Mouse (Mus musculus): ENCODE data around the gene Vmn2r23.

The Vmn2r23 gene

DNA sequence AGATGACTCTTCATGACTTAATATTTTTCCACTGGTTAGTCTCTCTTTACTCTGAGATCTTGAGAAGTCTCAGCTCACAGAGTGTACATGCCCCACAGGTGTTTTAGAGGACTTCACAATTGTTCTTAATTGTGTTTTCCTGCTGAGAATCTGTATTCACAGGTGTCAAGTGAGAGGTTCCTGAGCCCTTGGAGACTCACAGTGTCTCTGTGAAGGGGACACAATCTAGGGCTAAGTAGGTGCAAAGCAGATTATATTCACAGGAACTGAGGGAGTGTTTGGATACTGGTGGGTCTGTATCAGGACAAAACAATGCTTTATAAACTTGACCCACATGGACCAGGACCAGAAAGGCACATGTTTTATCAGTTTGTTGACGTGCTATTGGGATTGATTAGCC, at the start of gene Vmn2r23:
Vmn2r23 (plus strand) TSS at position 301 of the 400 bp plus-strand sequence.
- no peak for DNase-seq (ENCODE audit: low read depth, low spot score)

DNA sequence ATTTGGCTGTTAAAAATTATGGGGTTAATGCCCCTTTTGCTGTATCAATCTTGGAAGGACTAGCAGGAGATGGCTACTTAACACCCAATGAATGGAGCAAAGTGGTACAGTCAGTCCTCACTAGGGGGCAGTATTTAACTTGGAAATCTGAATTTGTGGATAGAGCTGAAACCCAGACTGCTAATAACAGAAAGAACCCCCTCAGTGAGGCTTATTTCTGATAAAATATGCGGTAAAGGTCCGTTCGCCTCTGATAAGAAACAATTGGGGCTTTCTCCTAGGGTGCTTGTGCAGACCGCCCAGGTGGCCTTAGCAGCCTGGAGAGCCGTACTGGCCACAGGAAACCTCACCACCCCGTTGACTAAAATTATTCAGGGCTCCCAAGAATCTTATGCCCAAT, 45.4 kb upstream of the Vmn2r23 start:
- peak; percentile 60 for DNase-seq (ENCODE audit: low read depth, low spot score)

DNA sequence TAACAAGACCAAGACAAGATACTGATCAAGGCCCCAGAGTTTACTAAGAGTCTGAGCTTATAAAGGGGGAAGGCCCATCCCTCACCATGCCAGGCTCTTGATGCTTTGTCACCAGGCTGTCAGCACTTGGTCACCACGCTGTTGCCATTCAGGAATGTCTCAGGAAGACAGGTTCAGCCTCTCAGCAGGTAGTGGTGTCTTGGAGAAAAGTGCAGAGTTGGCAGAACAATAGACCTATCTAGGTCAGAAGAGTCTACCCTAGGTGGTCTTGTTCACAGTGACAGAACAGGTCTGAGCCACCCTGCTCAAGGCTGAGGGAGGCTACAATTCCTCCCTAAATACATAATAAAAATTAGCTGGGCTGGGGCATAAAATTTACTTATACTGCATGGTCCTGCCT, 5.8 kb upstream of the Vmn2r23 start:
- DNase-seq (ENCODE audit: low read depth, low spot score) = peak; percentile 83

DNA sequence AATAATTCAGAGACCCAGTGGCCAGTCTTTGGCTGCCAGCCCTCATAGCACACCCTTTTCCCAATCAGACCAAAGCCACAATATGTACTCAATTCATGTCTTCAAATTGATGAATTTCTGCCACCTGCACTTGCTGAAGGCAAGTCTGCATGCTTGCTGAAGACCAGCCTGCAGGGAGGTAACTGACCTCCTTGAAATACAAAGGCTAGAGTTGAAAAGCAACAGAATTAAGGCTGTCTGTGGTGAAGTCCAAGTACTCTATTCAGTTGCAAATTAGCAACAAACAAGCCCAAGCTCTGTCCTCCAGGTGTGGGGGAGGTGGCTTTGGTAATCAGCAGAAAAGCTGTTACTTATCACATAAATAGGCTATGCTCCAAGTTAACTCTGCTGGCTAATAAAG, 5.3 kb upstream of the Vmn2r23 start:
- peak; percentile 93 for DNase-seq (ENCODE audit: low read depth, low spot score)

DNA sequence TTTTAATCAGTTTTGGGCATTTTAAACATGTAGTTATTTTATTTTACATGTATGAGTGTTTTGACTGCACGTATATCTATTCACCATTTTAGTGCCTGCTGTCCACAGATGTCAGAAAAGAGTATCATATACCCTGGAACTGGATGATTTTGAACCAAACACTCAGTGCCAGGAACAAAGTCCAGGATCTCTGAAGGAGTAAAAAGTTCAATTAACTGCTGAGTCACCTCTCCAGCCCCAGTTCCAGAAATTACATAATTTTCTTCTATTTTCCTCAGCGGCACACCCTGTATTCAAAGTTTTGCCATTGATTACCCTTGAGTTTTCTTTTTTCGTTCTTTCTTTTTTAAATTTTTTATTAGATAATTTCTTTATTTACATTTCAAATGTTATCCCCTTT, 67.6 kb downstream of the Vmn2r23 start:
- no peak for DNase-seq (ENCODE audit: low read depth, low spot score)

DNA sequence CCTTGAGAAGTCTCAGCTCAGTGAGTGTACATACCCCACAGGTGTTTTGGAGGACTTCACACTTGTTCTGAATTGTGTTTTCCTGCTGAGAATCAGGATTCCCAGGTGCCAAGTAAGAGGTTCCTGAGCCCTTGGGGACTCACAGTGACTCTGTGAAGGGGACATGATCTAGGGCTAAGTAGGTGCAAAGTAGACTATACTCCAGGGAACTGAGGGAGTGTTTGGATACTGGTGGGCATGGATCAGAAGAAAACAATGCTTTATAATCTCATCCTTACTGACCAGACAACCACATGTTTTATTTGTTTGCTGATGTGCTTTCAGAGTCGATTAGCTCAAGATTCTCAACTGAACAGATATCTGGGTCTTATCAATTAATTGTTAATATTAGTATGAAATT, 76.1 kb downstream of the Vmn2r23 start, which contains the start of gene Vmn2r24:
Vmn2r24 (plus strand) TSS at position 301 of the 400 bp plus-strand sequence.
- no peak for DNase-seq (ENCODE audit: low read depth, low spot score)

DNA sequence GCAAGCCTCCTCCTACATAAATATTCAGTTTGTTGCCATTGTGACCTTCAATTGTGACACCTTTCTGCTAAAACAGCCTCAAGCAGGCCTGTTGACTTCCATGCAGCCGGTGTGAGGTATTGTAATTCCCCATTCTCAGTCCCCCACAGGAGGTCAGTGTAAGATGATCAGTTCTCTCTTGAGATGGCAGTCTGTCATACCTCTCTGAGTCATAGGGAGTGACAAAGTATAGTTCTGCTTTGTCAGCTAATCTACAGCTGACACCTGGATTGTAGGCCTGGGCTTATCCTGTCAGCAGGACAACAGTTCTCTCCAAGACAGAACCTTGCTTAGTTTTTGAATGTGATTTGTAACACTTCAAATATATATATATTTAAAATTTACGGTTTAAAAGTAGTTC, 82.4 kb downstream of the Vmn2r23 start:
- peak; percentile 55 for DNase-seq (ENCODE audit: low read depth, low spot score)

DNA sequence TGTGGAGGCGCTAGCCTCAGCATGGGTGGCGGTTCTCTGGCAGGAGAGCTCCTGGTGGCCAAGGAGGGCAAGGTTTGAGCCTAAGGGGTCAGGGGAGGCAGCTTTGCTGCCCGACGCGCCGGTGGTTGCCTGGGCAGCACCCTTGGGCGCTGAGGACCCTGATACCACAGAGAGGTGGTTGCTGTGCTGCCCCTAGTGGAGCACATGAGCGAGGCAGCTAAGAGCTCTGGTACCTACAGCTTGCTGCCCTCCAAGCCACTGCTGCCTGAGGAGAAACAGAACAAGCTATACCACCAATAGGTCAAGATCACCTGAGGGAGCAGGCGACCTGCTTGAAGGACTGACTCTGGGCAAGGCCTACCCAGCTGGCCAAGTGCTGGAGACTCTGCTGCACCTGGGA, 91.3 kb downstream of the Vmn2r23 start:
- peak; percentile 36 for DNase-seq (ENCODE audit: low read depth, low spot score)
